Mouse (Mus musculus) right cerebral cortex, postnatal 25 days (tissue): ENCODE measurements around the gene Mcemp1.

Source experiments
- DNase-seq: peaks from one replicate; pipeline ENCODE4 v3.0.0; 2022

Mcemp1 gene

GRCm38 (mm10) chr8:3665507-3665906 is at the start of gene Mcemp1:
Gene Mcemp1, plus strand, starts transcription at chr8:3665754.
- no peak for DNase-seq

DNA sequence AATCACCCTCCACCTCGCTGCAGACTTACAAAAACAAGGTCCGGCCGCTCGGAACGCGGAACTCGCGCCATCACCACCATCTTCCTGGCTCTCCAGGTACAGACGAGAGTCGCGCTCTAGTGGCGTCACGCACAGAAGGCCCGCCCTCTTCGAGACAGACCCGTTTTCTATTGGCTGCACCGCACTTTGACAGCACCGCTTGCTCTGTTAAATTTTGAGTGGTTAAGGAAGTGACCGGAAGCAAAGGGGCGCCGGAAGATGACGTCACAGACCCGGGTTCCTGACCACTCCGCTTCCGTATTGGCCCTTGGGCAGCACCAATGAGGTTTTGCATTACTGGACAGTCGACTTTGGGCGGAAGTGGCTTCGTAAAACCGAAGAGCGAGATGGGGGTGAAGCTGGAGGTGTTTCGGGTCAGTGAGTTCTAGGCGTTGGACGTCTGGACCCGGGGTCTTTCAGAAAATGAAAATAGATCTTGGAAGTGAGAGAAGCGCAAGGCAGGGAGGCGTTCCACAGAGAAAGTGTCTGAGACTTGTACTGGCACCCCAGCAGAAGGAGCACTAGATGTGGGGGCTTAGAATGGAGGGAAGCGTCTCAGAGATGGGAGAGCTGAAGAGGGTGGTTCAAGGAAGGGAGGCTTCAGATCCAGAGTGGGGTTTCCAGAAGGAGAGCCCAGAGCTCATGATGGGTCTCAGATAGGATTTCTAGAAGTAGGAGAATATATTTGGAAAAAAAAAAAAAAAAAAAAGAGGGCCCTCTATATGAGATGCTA is 44.2 kb upstream of the Mcemp1 start, which contains the start of the genes Xab2 and Pet100:
Xab2 (minus strand) TSS at position 118 of the 772 bp plus-strand sequence.
Pet100 (plus strand) TSS at position 350 of the 772 bp plus-strand sequence.
- peak; percentile 98 for DNase-seq

DNA sequence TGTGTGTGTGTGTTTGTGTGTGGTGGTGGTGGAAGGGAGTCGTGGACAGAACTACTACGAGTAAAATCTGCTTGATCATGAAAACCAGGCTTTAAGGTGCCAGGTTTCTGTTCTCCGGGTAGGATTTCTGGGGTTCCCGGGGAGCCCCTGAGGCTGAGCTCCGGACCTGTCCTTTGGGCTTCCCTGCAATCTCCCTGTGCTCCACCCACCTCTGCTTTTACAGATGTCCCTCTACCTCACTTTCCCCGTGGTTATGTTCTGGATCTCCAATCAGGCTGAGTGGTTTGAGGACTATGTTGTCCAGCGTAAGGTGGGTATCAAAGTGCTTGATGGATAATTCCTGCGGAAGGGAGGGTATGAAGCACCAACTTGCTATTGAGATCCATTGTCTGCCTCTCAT is 43.4 kb upstream of the Mcemp1 start:
- DNase-seq = no peak

- no peak for DNase-seq
Observed at GRCm38 (mm10) chr8:3625445-3625844, 40.1 kb upstream of the Mcemp1 start, which contains the start of gene Pcp2. Gene Pcp2, minus strand, starts transcription at chr8:3625545.

- no peak for DNase-seq
Observed at GRCm38 (mm10) chr8:3626971-3627370, 38.6 kb upstream of the Mcemp1 start.

GRCm38 (mm10) chr8:3628014-3628413 is 37.5 kb upstream of the Mcemp1 start:
- DNase-seq = no peak

DNA sequence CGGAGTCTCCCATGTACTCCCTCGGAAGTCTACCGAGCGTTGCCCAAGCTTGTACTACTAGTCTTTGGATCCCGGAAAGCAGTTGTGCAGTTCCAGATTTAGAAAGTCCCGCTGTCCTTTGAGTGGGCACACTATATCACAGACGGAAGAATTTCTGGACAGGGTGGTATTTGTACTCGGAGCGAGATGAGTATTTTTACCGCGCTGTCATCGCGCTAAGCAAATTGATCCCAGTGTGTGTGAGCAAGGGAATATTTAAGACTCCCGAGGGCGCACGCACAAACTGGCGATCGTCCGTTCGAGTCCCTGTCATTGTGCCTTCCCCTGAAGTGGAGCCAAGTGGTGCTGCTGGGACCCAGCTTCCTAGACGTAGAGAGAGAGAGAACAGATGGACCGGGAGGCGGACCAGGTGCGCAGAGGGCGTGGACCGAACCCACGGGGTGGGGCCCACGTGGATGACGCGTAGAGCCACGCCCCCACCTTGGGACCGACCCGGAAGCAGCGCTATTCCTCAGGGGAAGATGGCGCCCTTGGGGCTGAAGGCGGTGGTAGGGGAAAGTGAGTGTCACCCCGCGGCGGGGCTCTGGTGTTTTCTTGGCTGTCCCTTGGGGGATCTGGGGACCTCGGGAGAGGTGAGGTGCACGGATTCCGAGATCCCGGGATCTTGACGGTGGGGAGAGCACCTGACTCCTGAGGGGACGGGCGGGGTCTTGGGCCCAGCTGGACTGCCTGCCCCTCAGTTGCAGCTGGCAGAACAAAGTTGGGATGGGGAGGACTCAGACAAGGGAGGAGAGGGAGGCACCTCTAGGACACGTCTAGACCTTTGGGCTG is 34.7 kb upstream of the Mcemp1 start, which contains the start of gene Stxbp2:
Stxbp2 (plus strand) TSS at position 309 of the 831 bp plus-strand sequence.
- DNase-seq = peak; percentile 73

DNA sequence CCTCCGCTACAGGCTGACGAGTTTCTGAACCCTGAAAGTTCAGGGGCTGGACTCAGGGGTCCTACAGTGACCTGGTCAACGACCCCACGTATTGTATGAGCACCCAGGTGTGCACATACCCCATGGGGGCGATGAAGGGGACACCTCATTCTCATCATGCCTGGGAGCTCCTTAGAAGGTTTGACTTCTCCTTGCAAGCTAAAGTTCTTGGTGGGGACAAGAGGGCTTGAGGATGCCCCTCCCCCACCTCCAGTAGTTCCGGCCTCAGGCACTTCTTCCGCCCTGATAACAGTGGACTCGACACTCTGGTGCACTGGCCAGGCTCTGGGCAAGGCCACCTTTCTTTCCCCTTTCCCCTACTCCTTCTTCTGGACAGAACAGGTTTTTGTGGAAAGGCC is 34.1 kb upstream of the Mcemp1 start:
- DNase-seq = no peak

DNA sequence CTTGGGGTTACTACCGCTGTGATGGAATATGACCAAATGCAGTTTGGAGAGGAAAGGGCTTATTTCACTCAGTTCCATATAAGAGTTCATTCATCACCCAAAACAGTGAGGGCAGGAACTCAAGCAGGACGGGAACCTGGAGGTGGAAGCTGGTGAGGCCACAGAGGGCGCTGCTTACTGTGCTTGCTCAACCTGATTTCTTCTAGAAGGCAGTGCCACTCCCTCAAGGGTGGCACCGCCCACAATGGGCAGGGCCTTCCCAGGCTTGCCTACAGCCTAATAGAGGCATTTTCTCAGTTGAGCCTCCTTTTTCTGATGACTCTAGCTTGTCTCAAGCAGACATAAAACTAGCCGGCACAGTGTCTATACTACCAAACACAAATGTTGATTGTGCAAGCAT is 19.8 kb upstream of the Mcemp1 start:
- DNase-seq = no peak

DNA sequence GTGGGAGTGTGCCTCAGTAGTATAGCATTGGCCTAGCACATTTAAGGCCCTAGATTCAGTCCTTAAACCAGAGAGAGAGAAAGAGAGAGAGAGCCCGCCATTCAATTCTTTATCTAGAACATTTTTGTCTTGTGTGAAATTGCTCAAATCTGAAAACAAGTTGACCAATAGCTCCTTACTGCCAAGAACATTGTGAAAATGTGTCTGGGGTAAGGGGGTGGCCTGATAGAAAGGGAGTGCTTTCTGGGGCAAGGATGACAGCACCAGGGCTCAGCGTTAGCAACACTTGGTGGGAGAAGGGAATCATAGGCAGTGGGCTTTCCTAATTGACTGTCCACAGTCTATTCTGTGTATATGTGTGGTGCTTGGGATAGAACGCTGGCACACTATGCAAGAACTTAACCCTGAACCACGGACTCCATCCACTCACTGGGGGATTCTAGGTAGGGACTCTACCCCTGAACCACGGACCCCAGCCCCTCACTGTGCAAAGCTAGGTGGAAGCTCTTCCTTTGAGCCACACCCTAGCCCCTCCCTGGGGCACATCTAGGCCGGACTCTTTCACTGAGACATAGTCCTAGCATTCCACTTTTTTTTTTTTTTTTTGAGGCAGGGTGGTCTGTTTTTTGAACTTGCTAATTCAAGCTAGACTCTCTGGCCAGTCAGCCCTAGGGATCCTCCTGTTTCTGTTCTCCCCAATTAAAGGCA is 18.6 kb upstream of the Mcemp1 start:
- DNase-seq = no peak

GRCm38 (mm10) chr8:3647561-3647960 is 18.0 kb upstream of the Mcemp1 start:
- DNase-seq = no peak

- DNase-seq = no peak
Observed at GRCm38 (mm10) chr8:3648268-3648667, 17.3 kb upstream of the Mcemp1 start.

DNA sequence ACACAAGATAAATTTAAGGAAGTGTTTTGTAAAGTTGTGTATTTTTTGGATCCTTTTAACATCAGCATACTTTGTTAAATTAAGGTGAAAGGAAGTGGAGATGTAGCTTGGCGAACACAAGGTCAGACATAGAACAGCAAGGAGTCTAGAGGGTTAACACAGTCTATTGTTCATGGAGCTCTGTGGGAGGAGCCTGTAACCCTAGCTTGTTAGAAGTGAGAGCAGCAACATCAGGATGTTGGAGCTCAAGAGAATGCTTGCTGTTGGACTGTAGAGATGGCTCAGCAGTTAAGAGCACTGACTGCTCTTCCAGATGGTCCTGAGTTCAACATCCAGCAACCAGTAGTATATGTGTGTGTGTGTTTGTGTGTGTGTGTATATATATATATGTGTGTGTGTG is 16.6 kb upstream of the Mcemp1 start:
- no peak for DNase-seq

DNA sequence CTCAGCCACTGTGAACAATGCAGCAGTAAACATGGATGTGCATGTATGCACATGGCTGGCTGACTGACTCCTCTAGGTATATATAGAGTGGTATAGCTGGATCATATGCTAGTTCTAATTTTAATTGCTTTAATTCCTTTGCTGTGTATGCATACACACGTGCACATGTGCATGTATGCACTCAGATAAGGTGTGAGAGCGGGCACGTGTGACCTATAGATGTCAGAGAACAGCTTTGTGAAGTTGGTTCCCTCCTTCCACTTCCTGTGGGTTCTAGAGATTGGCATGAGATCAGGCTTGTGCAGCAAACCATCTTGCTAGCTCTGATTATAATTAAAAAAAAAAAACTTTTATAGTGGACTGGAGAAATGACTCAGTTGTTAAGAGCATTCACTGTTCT is 12.7 kb upstream of the Mcemp1 start:
- DNase-seq = no peak

GRCm38 (mm10) chr8:3654726-3655508 is 10.6 kb upstream of the Mcemp1 start:
- no peak for DNase-seq

GRCm38 (mm10) chr8:3655526-3655925 is 10.0 kb upstream of the Mcemp1 start, which contains the start of gene Retn:
Gene Retn, plus strand, starts transcription at chr8:3655770.
- no peak for DNase-seq

DNA sequence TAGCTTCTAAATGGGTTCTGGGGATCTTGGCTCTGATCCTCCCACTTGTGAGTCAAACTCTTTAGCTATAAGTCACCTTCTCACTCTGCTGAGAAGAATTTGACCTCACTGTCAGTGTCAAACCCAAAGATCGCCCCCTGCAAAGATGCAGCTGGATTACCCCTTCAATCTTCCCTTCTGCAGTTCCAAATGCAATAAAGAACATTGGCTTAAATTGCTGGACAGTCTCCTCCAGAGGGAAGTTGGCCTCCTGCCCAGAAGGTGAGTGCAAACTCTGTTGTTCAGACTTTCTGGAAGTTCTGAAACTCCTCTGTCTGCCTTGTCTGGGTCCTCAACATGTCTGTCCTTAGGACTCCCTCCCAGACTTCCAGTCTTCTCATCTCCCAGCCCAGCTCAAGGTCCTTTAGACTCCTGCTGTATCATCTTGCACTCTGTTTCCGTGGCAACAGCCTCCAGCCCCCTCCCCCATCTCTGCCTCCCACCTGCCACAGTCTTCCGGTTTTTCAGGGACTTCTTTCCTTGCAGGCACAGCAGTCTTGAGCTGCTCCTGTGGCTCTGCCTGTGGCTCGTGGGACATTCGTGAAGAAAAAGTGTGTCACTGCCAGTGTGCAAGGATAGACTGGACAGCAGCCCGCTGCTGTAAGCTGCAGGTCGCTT is 8.7 kb upstream of the Mcemp1 start:
- DNase-seq = peak; percentile 25

- DNase-seq = no peak
Observed at GRCm38 (mm10) chr8:3660889-3661288, 4.7 kb upstream of the Mcemp1 start.

- no peak for DNase-seq
Observed at GRCm38 (mm10) chr8:3664405-3664804, 1.1 kb upstream of the Mcemp1 start.

DNA sequence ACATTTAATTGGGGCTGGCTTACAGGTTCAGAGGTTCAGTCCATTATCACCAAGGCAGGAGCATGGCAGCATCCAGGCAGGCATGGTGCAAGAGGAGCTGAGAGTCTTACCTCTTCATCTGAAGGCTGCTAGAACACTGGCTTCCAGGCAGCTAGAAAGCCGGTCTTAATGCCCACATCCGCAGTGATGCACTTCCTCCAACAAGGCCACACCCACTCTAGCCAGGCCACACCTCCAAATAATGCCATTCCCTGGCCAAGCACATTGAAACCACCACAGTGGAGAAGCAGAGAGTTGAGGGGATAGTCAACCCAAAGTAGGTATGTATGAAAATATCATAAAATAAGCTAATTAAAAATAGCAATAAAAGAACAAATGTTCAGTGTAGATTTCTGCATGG is 4.8 kb downstream of the Mcemp1 start:
- no peak for DNase-seq

- peak; percentile 85 for DNase-seq
Observed at GRCm38 (mm10) chr8:3671980-3672491, 6.5 kb downstream of the Mcemp1 start, which contains the start of gene Fcor. Gene Fcor, minus strand, starts transcription at chr8:3672362.
